Mouse (Mus musculus): ENCODE measurements around the gene Zfp385c. TPM values are rescaled to one million over a fixed set of nuclear protein-coding genes. Genes with fewer than 3 reads are reported as not detected.
"Not testable (repeated sequence)": the region's sequence is repeated elsewhere in the genome, so short reads cannot be mapped to it uniquely, and the experiment has no call there.

The Zfp385c gene
- total RNA-seq, 2 experiments from 2014 or later, result 0.62 to 1.5 TPM

GRCm38 (mm10) chr11:100643612-100644575 lies 48.4 kb downstream of the Zfp385c start:
- no peak for DNase-seq
- intact Hi-C loops (cut with DNase I; ENCODE audit: low total_unique reads), result no loop called here

- DNase-seq, result peak; percentile 41
- intact Hi-C loops (cut with DNase I; ENCODE audit: low total_unique reads), result no loop called here
Observed at GRCm38 (mm10) chr11:100640159-100640906, 51.9 kb downstream of the Zfp385c start.

GRCm38 (mm10) chr11:100634530-100634929 lies 57.7 kb downstream of the Zfp385c start:
- intact Hi-C loops (cut with DNase I; ENCODE audit: low total_unique reads), result no loop called here
- no peak for DNase-seq

GRCm38 (mm10) chr11:100628862-100629352 lies 63.3 kb downstream of the Zfp385c start:
- DNase-seq, result peak; percentile 65
- intact Hi-C loops (cut with DNase I; ENCODE audit: low total_unique reads), result loop anchor here (5.0 kb wide), 1 partner anchor 57 kb away; the partner anchor contains the start of gene Cnp

GRCm38 (mm10) chr11:100628056-100628455 lies 64.2 kb downstream of the Zfp385c start:
- DNase-seq, result no peak
- intact Hi-C loops (cut with DNase I; ENCODE audit: low total_unique reads), result loop anchor here (5.0 kb wide), 1 partner anchor 56 kb away; the partner anchor contains the start of gene Cnp

- intact Hi-C loops (cut with DNase I; ENCODE audit: low total_unique reads), result loop anchor here (2.0 to 5.0 kb wide), 2 partner anchors 54 to 76 kb away; partner anchors contain the start of gene Cnp
- DNase-seq, result peak; percentile 78
Observed at GRCm38 (mm10) chr11:100626701-100627195, 65.5 kb downstream of the Zfp385c start.

GRCm38 (mm10) chr11:100625754-100626700 lies 66.2 kb downstream of the Zfp385c start:
- DNase-seq, result no peak
- intact Hi-C loops (cut with DNase I; ENCODE audit: low total_unique reads), result loop anchor here (2.0 to 5.0 kb wide), 2 partner anchors 54 to 77 kb away; partner anchors contain the start of gene Cnp

- intact Hi-C loops (cut with DNase I; ENCODE audit: low total_unique reads), result no loop called here
- DNase-seq, result peak; percentile 55
Observed at GRCm38 (mm10) chr11:100623867-100624266, 68.4 kb downstream of the Zfp385c start.

GRCm38 (mm10) chr11:100622714-100623113 lies 69.5 kb downstream of the Zfp385c start:
- intact Hi-C loops (cut with DNase I; ENCODE audit: low total_unique reads), result no loop called here
- DNase-seq, result peak; percentile 96

- intact Hi-C loops (cut with DNase I; ENCODE audit: low total_unique reads), result no loop called here
- DNase-seq, result no peak
Observed at GRCm38 (mm10) chr11:100619982-100620381, 72.3 kb downstream of the Zfp385c start, which contains the start of gene Dnajc7. Gene Dnajc7 (minus strand): TSS chr11:100620168.

- intact Hi-C loops (cut with DNase I; ENCODE audit: low total_unique reads), result no loop called here
- DNase-seq, result peak; percentile 96
Observed at GRCm38 (mm10) chr11:100619485-100619975, 72.7 kb downstream of the Zfp385c start.

GRCm38 (mm10) chr11:100618761-100619484 lies 73.3 kb downstream of the Zfp385c start, which contains the start of gene Nkiras2:
Gene Nkiras2 (plus strand): TSS chr11:100619244.
- peak; percentile 67 for DNase-seq
- intact Hi-C loops (cut with DNase I; ENCODE audit: low total_unique reads), result no loop called here

GRCm38 (mm10) chr11:100617480-100617879 lies 74.8 kb downstream of the Zfp385c start:
- DNase-seq, result no peak
- intact Hi-C loops (cut with DNase I; ENCODE audit: low total_unique reads), result no loop called here

- DNase-seq; intact Hi-C loops (cut with DNase I; ENCODE audit: low total_unique reads): not testable (repeated sequence)
Observed at GRCm38 (mm10) chr11:100616836-100617235, 75.4 kb downstream of the Zfp385c start.

GRCm38 (mm10) chr11:100616332-100616731 lies 75.9 kb downstream of the Zfp385c start:
- intact Hi-C loops (cut with DNase I; ENCODE audit: low total_unique reads), result no loop called here
- no peak for DNase-seq

GRCm38 (mm10) chr11:100613241-100613640 lies 79.0 kb downstream of the Zfp385c start:
- intact Hi-C loops (cut with DNase I; ENCODE audit: low total_unique reads), result no loop called here
- no peak for DNase-seq

GRCm38 (mm10) chr11:100611627-100612026 lies 80.6 kb downstream of the Zfp385c start:
- DNase-seq, result no peak
- intact Hi-C loops (cut with DNase I; ENCODE audit: low total_unique reads), result no loop called here
